Mouse (Mus musculus) heart, embryonic 12.5 days (tissue): ENCODE data around the gene Ptgs1. TPM values are rescaled to one million over a fixed set of nuclear protein-coding genes. Genes with fewer than 3 reads are reported as not detected.
A peak's percentile ranks its signal among the peaks of the same experiment; 100 is the strongest.
"Not testable (repeated sequence)": the region's sequence is repeated elsewhere in the genome, so short reads cannot be mapped to it uniquely, and the experiment has no call there.

Source experiments
- ATAC-seq: fragments of 200-750 bp; cut with Nextera tagmentation; 2 replicates; pipeline ENCODE4 v1.8.0; 2017; ENCODE audit warnings: moderate TSS enrichment, moderate library complexity; ENCODE audit not compliant: insufficient number of reproducible peaks, low FRiP score
- H3K27ac ChIP-seq: fragments of 300-500 bp; sonication (generic); 2 replicates; pipeline ENCODE4 v1.5.1; 2016; ENCODE audit warnings: mild to moderate bottlenecking, moderate library complexity; ENCODE audit not compliant: poor library complexity, severe bottlenecking
- H3K27me3 ChIP-seq: fragments of 300-500 bp; sonication (generic); replicated peaks from 2 replicates; pipeline ENCODE4 v1.6.1; 2016; ENCODE audit warnings: mild to moderate bottlenecking, moderate library complexity
- H3K36me3 ChIP-seq: fragments of 300-500 bp; sonication (generic); 2 replicates; pipeline ENCODE4 v1.6.1; 2016; ENCODE audit warnings: mild to moderate bottlenecking, moderate library complexity
- H3K4me1 ChIP-seq: fragments of 300-500 bp; sonication (generic); replicated peaks from 2 replicates; pipeline ENCODE4 v1.6.1; 2016; ENCODE audit warnings: mild to moderate bottlenecking
- H3K4me2 ChIP-seq: fragments of 300-500 bp; sonication (generic); 2 replicates; pipeline ENCODE4 v1.6.1; 2016; ENCODE audit warnings: mild to moderate bottlenecking, moderate library complexity
- H3K4me3 ChIP-seq: fragments of 300-500 bp; sonication (generic); 2 replicates; pipeline ENCODE4 v1.5.1; 2016; ENCODE audit warnings: mild to moderate bottlenecking
- H3K9ac ChIP-seq: fragments of 300-500 bp; sonication (generic); 2 replicates; pipeline ENCODE4 v1.6.1; 2016; ENCODE audit warnings: mild to moderate bottlenecking, moderate library complexity
- H3K9me3 ChIP-seq: fragments of 300-500 bp; sonication (generic); replicated peaks from 2 replicates; pipeline ENCODE4 v1.6.1; 2016; ENCODE audit warnings: mild to moderate bottlenecking, moderate library complexity
- WGBS: fragments of 180-500 bp; shearing (Covaris S2); methylation state at CpG from one replicate; pipeline ENCODE4 v1.1.7; 2016; 5-methylcytosine and 5-hydroxymethylcytosine counted together
- polyA plus RNA-seq: library from polyadenylated mRNA; unstranded; fragments of >200 nt; fragmentation: Nextera tagmentation; extraction: Ambion mirVana; gene quantifications from 2 replicates; pipeline ENCODE4 v1.2.1, GENCODE M21; 2016

The Ptgs1 gene
- 25.5 and 27.2 TPM in 2 replicates for polyA plus RNA-seq

- 0% methylated on average over 18 of the region's 18 CpGs for WGBS
These were observed at the start of gene Ptgs1 for GRCm38 (mm10) chr2:36230366-36230765. TSS of gene Ptgs1 (plus strand) at chr2:36230426.

GRCm38 (mm10) chr2:36181587-36182368, 48.4 kb upstream of the Ptgs1 start:
- not testable (repeated sequence) for H3K9ac ChIP-seq, H3K9me3 ChIP-seq, H3K27ac ChIP-seq, H3K27me3 ChIP-seq, ATAC-seq, H3K4me3 ChIP-seq, H3K4me2 ChIP-seq
- peaks cover 21% of the 10 kb centered on the region for H3K36me3 ChIP-seq
- WGBS: 87% methylated on average over 4 of the region's 4 CpGs
- H3K4me1 ChIP-seq: peaks cover 21% of the 10 kb centered on the region; the same call in 1 of the 2 replicates

More at GRCm38 (mm10) chr2:36230366-36230765, at the start of gene Ptgs1:
- H3K27me3 ChIP-seq: peaks cover 6% of the 10 kb centered on the region; the same call in 1 of the 2 replicates
- peak within 1 kb of the TSS; percentile 61 for H3K4me3 ChIP-seq
- peaks cover 45% of the 10 kb centered on the region for H3K4me1 ChIP-seq
- H3K27ac ChIP-seq: peak within 1 kb of the TSS; percentile 51; the same call in 1 of the 2 replicates
- H3K36me3 ChIP-seq: no peaks in the 10 kb centered on the region
- peak within 1 kb of the TSS; percentile 87 for H3K4me2 ChIP-seq
- peak within 1 kb of the TSS; percentile 80 for H3K9ac ChIP-seq
- ATAC-seq: peak; percentile 66
- H3K9me3 ChIP-seq: no peaks in the 10 kb centered on the region

- Histone ChIP-seq H3K27me3 (no peaks in the 10 kb centered on the region), H3K27ac (no peak overlapping the region; the same call in 1 of the 2 replicates), H3K4me2 (no peak overlapping the region), H3K9ac (no peak overlapping the region; the same call in 1 of the 2 replicates), H3K4me1 (peaks cover 18% of the 10 kb centered on the region; the same call in 1 of the 2 replicates), H3K9me3 (no peaks in the 10 kb centered on the region), H3K36me3 (peaks cover 12% of the 10 kb centered on the region), H3K4me3 (no peak overlapping the region)
- WGBS: 72% methylated on average over 2 of the region's 2 CpGs
- ATAC-seq: 0 out of 2 replicates have a peak, but pooled peaks have one; percentile 18
These were observed 46.9 kb upstream of the Ptgs1 start for GRCm38 (mm10) chr2:36183278-36183677.

- Histone ChIP-seq H3K27ac (no peak overlapping the region), H3K36me3 (peaks cover 7% of the 10 kb centered on the region; the same call in 1 of the 2 replicates), H3K4me1 (peaks cover 18% of the 10 kb centered on the region; the same call in 1 of the 2 replicates), H3K4me2 (no peak overlapping the region), H3K9me3 (no peaks in the 10 kb centered on the region), H3K9ac (no peak overlapping the region), H3K27me3 (no peaks in the 10 kb centered on the region), H3K4me3 (no peak overlapping the region)
- WGBS: 87% methylated on average over 2 of the region's 2 CpGs
- ATAC-seq: no peak
These were observed 46.0 kb upstream of the Ptgs1 start for GRCm38 (mm10) chr2:36184192-36184591.

GRCm38 (mm10) chr2:36184876-36185275, 45.4 kb upstream of the Ptgs1 start:
- Histone ChIP-seq H3K9ac (no peak overlapping the region), H3K4me1 (peaks cover 12% of the 10 kb centered on the region; the same call in 1 of the 2 replicates), H3K27me3 (no peaks in the 10 kb centered on the region), H3K27ac (no peak overlapping the region), H3K36me3 (peaks cover 7% of the 10 kb centered on the region; the same call in 1 of the 2 replicates), H3K4me3 (no peak overlapping the region), H3K4me2 (no peak overlapping the region), H3K9me3 (no peaks in the 10 kb centered on the region)
- 76% methylated on average over 6 of the region's 6 CpGs for WGBS
- no peak for ATAC-seq

- not testable (repeated sequence) for H3K27me3 ChIP-seq, H3K4me2 ChIP-seq, H3K36me3 ChIP-seq, H3K9ac ChIP-seq, H3K4me3 ChIP-seq, H3K27ac ChIP-seq, H3K4me1 ChIP-seq, H3K9me3 ChIP-seq, ATAC-seq
- WGBS: 77% methylated on average over 6 of the region's 6 CpGs
These were observed 41.0 kb upstream of the Ptgs1 start for GRCm38 (mm10) chr2:36189200-36189599.

- Histone ChIP-seq H3K4me1 (peaks cover 4% of the 10 kb centered on the region), H3K4me2 (no peak overlapping the region), H3K27me3 (peaks cover 3% of the 10 kb centered on the region; the same call in 1 of the 2 replicates), H3K9me3 (no peaks in the 10 kb centered on the region), H3K36me3 (peaks cover 4% of the 10 kb centered on the region; the same call in 1 of the 2 replicates), H3K9ac (no peak overlapping the region), H3K4me3 (no peak overlapping the region), H3K27ac (no peak overlapping the region)
- 61% methylated on average over 12 of the region's 12 CpGs for WGBS
- no peak for ATAC-seq
These were observed 38.9 kb upstream of the Ptgs1 start for GRCm38 (mm10) chr2:36191098-36191941.

- Histone ChIP-seq H3K4me1 (peaks cover 35% of the 10 kb centered on the region), H3K9me3 (no peaks in the 10 kb centered on the region), H3K27ac (no peak overlapping the region), H3K27me3 (peaks cover 25% of the 10 kb centered on the region), H3K36me3 (peaks cover 4% of the 10 kb centered on the region; the same call in 1 of the 2 replicates), H3K4me3 (no peak overlapping the region), H3K9ac (no peak overlapping the region), H3K4me2 (no peak overlapping the region)
- 41% methylated on average over 3 of the region's 3 CpGs for WGBS
- no peak for ATAC-seq
These were observed 33.2 kb upstream of the Ptgs1 start for GRCm38 (mm10) chr2:36197021-36197420.

- H3K9ac ChIP-seq: peak overlapping the region; percentile 38; the same call in 1 of the 2 replicates
- ATAC-seq: peak; percentile 95
- peak overlapping the region; percentile 20 for H3K4me3 ChIP-seq
- peak overlapping the region; percentile 62 for H3K27ac ChIP-seq
- peaks cover 44% of the 10 kb centered on the region for H3K4me1 ChIP-seq
- no peaks in the 10 kb centered on the region for H3K36me3 ChIP-seq
- no peaks in the 10 kb centered on the region for H3K9me3 ChIP-seq
- H3K4me2 ChIP-seq: peak overlapping the region; percentile 60
- H3K27me3 ChIP-seq: peaks cover 33% of the 10 kb centered on the region
- 11% methylated on average over 20 of the region's 20 CpGs for whole genome bisulfite sequencing
These were observed 32.0 kb upstream of the Ptgs1 start for GRCm38 (mm10) chr2:36197919-36198881.

- H3K9me3 ChIP-seq: no peaks in the 10 kb centered on the region
- peak overlapping the region; percentile 20 for H3K4me3 ChIP-seq
- peak overlapping the region; percentile 62; the same call in 1 of the 2 replicates for H3K27ac ChIP-seq
- 0 out of 2 replicates have a peak overlapping the region, but pooled peaks have one; percentile 38 for H3K9ac ChIP-seq
- WGBS: 17% methylated on average over 3 of the region's 3 CpGs
- peaks cover 38% of the 10 kb centered on the region for H3K27me3 ChIP-seq
- ATAC-seq: no peak
- peaks cover 49% of the 10 kb centered on the region for H3K4me1 ChIP-seq
- peak overlapping the region; percentile 60 for H3K4me2 ChIP-seq
- H3K36me3 ChIP-seq: no peaks in the 10 kb centered on the region
These were observed 31.4 kb upstream of the Ptgs1 start for GRCm38 (mm10) chr2:36198882-36199262.
